Mouse (Mus musculus): ENCODE results near the gene Gpx8. TPM values are rescaled to one million over a fixed set of nuclear protein-coding genes. Genes with fewer than 3 reads are reported as not detected.
"Not testable (repeated sequence)": the region's sequence is repeated elsewhere in the genome, so short reads cannot be mapped to it uniquely, and the experiment has no call there.

Gpx8 gene
- total RNA-seq, 2 experiments from 2014 or later, result 5.5 to 10.6 TPM

DNA sequence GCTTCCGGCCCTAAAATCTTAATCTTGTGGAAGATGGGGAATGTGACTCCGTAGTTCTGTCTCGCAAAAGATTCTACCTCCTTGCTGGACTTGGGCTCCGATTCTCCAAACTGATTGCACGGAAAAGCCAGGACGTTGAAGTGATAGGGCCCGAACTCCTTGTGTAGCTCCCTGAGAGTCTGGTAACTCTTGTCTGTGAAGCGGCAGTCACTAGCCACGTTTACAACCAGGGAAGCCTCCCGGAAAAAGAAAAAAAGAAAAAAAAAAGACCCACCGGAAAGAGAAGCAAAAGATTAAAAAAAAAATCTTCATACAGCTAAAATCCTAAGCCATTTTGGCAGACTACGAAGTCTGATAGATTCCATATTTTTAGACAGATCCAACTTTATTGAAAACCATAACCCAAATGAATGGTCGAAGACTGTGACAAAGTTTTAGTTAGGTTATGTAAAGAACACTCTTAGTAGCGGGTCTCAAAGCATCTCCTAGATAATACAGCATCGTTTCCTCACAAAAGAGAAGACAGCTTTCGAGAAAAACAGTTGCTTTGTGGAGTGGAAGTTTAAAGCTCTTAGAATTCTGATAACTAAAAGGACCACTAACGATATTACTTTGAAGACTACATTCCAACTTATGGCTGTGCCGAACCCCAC lies 626 bp downstream of the Gpx8 start:
- Histone ChIP-seq H3K4me3 (peak overlapping the region; percentile 68), H3K27ac (peak overlapping the region; percentile 69)
- intact Hi-C loops (cut with DNase I), result loop anchor here (5.0 kb wide), 1 partner anchor 222 kb away; no protein-coding TSS in a partner anchor
- DNase-seq, result no peak
- TF ChIP-seq CTCF (IDR thresholded peaks at IDR 0.05), result no peak

GRCm38 (mm10) chr13:113044876-113045275 lies 1.3 kb downstream of the Gpx8 start:
- no peak for TF ChIP-seq CTCF (IDR thresholded peaks at IDR 0.05)
- peak overlapping the region; percentile 69 for H3K27ac ChIP-seq
- DNase-seq, result no peak
- H3K4me3 ChIP-seq, result peak overlapping the region; percentile 68
- intact Hi-C loops (cut with DNase I), result loop anchor here (5.0 kb wide), 1 partner anchor 222 kb away; no protein-coding TSS in a partner anchor

DNA sequence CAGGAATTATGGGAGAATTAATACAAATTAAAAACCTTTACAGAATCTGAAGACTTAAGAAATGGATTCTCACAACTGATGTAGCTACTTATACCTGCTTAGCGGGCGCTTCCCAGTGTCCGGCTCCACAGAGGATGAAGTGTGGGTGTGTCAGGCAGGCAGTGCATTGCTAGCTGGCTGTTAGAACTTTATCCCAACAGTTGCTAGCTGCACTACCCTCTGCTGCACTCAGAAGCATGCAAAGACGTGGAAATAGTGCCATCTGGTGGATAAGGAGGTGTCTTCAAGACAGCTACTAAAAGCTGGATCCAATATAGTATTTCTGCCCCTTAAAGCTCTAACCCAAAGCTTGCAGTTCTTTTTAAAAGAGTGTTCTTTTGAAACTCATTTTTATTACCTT lies 10.4 kb downstream of the Gpx8 start:
- DNase-seq, result peak; percentile 65
- H3K27ac ChIP-seq, result no peak overlapping the region
- intact Hi-C loops (cut with DNase I), result loop anchor here (1.0 to 10.0 kb wide), 3 partner anchors 49 to 361 kb away; partner anchors contain the start of gene Ccno
- TF ChIP-seq CTCF (IDR thresholded peaks at IDR 0.05), result peak; percentile 88
- peak overlapping the region; percentile 64 for H3K4me3 ChIP-seq

DNA sequence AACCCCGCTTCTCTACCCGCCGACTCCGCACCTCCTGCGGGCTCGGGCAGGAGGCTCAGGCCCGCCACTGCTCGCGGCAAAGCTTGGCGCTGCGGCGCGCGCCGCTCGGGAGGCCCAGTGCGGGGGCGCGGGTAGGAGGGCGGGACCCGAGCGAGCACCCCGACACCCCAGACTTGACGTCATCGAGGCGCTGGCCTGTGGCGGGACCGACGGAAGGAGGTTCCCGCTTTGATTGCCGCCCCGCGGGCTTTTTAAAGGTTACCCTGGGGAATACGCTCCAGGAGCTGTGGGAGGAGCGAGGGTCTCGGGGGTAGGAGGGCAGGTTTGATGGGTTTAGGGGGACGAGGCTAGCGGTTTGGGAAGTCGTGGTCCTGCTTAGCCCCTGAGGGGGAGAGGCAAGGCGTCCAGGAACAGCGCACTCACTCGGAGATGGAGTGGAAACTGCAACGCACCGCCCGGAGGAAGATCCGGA lies 11.2 kb downstream of the Gpx8 start, which contains the start of gene Cdc20b:
Cdc20b (plus strand) TSS at position 162 of the 472 bp plus-strand sequence.
- intact Hi-C loops (cut with DNase I), result loop anchor here (5.0 to 10.0 kb wide), 2 partner anchors 48 to 360 kb away; partner anchors contain the start of gene Ccno
- no peak for TF ChIP-seq CTCF (IDR thresholded peaks at IDR 0.05)
- Histone ChIP-seq H3K27ac (no peak within 1 kb of the TSS), H3K4me3 (peak within 1 kb of the TSS; percentile 64)
- peak; percentile 54 for DNase-seq

GRCm38 (mm10) chr13:113034271-113034886 lies 11.8 kb downstream of the Gpx8 start:
- intact Hi-C loops (cut with DNase I), result loop anchor here (10.0 kb wide), 1 partner anchor 360 kb away; no protein-coding TSS in a partner anchor
- TF ChIP-seq CTCF (IDR thresholded peaks at IDR 0.05), result no peak
- DNase-seq, result no peak
- H3K27ac ChIP-seq, result no peak overlapping the region
- peak overlapping the region; percentile 64 for H3K4me3 ChIP-seq

DNA sequence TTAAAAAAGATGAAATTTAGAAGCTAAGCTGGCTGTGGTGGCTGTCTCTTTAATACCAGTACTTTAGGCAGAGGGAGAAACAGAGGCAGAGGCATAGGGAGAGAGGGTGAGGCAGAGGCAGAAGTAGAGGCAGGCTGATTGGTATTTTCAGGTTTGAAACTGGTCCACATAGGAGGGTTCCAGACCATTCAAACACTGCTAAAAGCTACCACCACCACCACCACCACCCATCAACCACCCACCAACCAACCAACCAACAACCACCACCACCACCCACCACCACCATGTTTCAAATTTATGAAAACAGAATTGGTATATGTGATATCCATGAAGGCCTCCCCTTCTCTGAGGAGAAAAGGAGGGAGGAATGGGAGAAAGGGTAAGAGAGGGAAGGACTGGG lies 13.4 kb downstream of the Gpx8 start:
- TF ChIP-seq CTCF (IDR thresholded peaks at IDR 0.05), result no peak
- Histone ChIP-seq H3K27ac (no peak overlapping the region), H3K4me3 (no peak overlapping the region)
- intact Hi-C loops (cut with DNase I), result loop anchor here (10.0 kb wide), 1 partner anchor 358 kb away; no protein-coding TSS in a partner anchor
- DNase-seq, result no peak

GRCm38 (mm10) chr13:113031792-113032571 lies 14.2 kb downstream of the Gpx8 start:
- TF ChIP-seq CTCF (IDR thresholded peaks at IDR 0.05), result no peak
- H3K4me3 ChIP-seq, result peak overlapping the region; percentile 66
- intact Hi-C loops (cut with DNase I), result loop anchor here (10.0 kb wide), 1 partner anchor 357 kb away; no protein-coding TSS in a partner anchor
- DNase-seq, result peak; percentile 32
- no peak overlapping the region for H3K27ac ChIP-seq

GRCm38 (mm10) chr13:113031351-113031750 lies 14.9 kb downstream of the Gpx8 start:
- Histone ChIP-seq H3K27ac (no peak overlapping the region), H3K4me3 (no peak overlapping the region)
- intact Hi-C loops (cut with DNase I), result loop anchor here (10.0 kb wide), 1 partner anchor 357 kb away; no protein-coding TSS in a partner anchor
- no peak for DNase-seq
- TF ChIP-seq CTCF (IDR thresholded peaks at IDR 0.05), result no peak

GRCm38 (mm10) chr13:113023274-113024143 lies 22.7 kb downstream of the Gpx8 start:
- DNase-seq, result no peak
- intact Hi-C loops (cut with DNase I), result no loop called here
- no peak overlapping the region for H3K4me3 ChIP-seq
- no peak for TF ChIP-seq CTCF (IDR thresholded peaks at IDR 0.05)
- H3K27ac ChIP-seq, result no peak overlapping the region

DNA sequence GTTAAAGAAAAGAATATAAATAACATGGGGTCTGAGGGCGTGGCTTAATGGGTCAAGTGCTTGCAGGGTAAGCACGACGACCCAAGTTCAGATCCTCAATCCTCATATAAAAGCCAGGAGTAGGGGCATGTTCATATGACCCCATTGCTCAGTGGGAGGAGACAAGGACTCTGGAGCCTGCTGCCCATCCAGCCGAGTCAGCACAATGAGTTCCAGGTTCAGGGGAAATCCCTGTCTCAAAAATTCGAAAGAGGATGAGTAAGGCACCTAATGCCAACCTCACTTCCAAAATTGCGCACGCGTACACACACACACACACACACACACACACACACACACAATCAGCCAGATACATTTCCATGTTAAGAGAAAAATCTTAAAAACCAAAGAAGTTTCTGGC lies 23.7 kb downstream of the Gpx8 start:
- no peak overlapping the region for H3K4me3 ChIP-seq
- no peak for TF ChIP-seq CTCF (IDR thresholded peaks at IDR 0.05)
- DNase-seq, result no peak
- H3K27ac ChIP-seq, result no peak overlapping the region
- intact Hi-C loops (cut with DNase I), result no loop called here

DNA sequence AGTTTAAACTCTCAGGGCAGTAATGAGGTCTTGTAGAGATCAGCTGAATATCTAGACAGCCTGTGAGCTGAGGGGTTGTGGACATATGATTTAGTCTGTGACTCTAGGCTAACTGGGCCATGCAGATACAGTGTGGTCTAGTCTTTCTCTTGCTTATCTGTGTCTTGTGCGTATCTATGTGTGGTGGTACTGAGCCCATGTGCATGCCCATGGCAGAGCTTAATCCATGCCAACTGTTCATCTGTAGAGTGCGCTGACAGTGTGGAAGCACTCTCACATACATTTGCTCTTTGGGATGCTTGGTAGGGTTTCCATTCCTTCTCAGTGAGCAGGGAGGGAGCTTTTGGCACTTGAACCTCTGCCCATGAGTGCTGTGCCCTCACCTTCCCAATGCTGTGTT lies 24.7 kb downstream of the Gpx8 start:
- intact Hi-C loops (cut with DNase I), result no loop called here
- DNase-seq, result no peak
- H3K4me3 ChIP-seq, result no peak overlapping the region

DNA sequence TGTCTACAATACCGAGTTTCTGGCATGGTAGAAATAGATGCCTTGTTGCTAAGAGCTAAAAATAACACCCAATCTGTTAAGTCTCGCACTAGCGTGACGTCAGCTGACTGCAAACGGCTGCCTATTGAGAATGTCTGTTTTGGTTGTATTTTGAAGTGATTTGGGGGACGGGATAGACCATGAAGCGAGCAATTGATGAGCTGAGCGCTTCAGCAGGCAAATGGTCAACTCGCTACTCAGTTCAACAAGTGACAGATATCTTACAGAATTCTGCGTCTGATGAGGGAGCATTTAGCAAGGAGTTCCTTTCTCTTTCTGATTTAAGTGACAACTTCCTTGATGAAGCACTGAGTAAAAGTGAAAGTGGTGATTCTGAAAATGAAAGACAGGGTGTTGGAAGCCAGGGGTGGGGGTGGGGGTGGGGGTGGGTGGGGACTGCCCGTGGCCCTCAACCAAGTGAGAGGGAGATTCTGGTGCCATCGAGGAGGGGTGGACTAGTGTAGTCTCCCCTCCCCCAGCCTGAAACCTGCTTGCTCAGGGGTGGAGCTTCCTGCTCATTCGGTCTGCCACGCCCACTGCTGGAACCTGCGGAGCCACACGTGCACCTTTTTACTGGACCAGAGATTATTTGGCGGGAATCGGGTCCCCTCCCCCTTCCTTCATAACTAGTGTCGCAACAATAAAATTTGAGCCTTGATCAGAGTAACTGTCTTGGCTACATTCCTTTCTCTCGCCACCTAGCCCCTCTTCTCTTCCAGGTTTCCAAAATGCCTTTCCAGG lies 32.8 kb downstream of the Gpx8 start:
- intact Hi-C loops (cut with DNase I); H3K27ac ChIP-seq; DNase-seq: not testable (repeated sequence)
- peak overlapping the region; percentile 65 for H3K4me3 ChIP-seq

More for the DNA sequence above, 24.7 kb downstream of the Gpx8 start:
- TF ChIP-seq CTCF (IDR thresholded peaks at IDR 0.05), result no peak
- no peak overlapping the region for H3K27ac ChIP-seq
